Mouse (Mus musculus): ENCODE measurements around the gene Fgd3. TPM values are rescaled to one million over a fixed set of nuclear protein-coding genes. Genes with fewer than 3 reads are reported as not detected.

Fgd3 gene
- polyA plus RNA-seq, 1 experiment from 2014 or later = 1.7 TPM

DNA sequence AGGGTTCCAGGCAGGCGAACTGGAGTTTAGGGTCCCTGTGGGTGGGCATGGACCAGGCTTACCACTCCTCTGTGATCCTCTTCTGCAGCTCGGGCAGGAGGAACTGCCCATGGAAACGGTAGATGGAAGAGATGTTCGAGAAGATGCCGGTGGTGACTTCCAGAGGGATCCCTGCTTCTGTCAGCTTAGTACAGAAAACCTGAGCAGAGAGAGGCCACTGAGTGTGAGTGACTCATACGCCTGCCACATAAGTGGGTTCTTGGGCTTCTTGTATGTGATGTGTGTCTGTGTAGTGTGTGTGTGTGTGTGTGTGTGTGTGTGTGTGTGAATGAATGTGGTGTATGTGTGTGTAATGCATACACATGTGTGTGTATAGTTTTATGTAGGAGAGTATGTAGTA lies 32.9 kb downstream of the Fgd3 start:
- Histone ChIP-seq H3K4me1 (replicated peaks; ENCODE audit: control insufficient read depth, insufficient read depth, low read length) (no peaks in the 10 kb centered on the region), H3K9ac (ENCODE audit: low read length) (no peak overlapping the region), H3K36me3 (ENCODE audit: control insufficient read depth, insufficient read depth, low read length) (no peaks in the 10 kb centered on the region), H3K27me3 (ENCODE audit: control insufficient read depth, insufficient read depth, low read length) (no peaks in the 10 kb centered on the region), H3K27ac (ENCODE audit: low read depth, low read length) (no peak overlapping the region), H3K4me2 (ENCODE audit: low read depth, low read length, severe bottlenecking) (no peak overlapping the region), H3K9me3 (ENCODE audit: control insufficient read depth, low read length) (no peaks in the 10 kb centered on the region), H3K4me3 (ENCODE audit: low read depth, low read length) (no peak overlapping the region)
- no peak for DNase-seq (ENCODE audit: low spot score)
- WGBS = 92% methylated on average over 6 of the region's 6 CpGs
- no peak for ATAC-seq (replicated peaks; ENCODE audit: low FRiP score)

DNA sequence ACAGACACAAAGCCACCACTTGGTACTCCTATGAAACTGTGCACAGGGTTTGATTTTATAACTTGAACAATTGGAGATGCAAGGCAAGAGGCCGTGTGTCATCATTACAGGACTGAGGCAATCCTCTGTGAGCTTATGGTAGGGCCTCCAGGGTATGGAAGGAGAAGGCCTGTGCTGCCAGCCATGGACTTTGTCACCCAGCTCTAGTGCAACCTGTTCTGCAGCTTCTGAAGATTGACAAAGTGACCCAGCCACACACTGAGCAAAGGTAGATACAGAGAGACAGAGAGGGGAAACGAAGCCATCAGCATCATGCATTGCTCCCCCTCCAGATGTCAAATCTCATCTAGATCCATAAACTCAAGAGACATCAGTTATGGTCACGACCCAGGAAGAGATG lies 33.4 kb downstream of the Fgd3 start:
- no peaks in the 10 kb centered on the region for H3K4me1 ChIP-seq (replicated peaks; ENCODE audit: control insufficient read depth, insufficient read depth, low read length)
- no peaks in the 10 kb centered on the region for H3K27me3 ChIP-seq (ENCODE audit: control insufficient read depth, insufficient read depth, low read length)
- no peak overlapping the region for H3K9ac ChIP-seq (ENCODE audit: low read length)
- no peak overlapping the region for H3K27ac ChIP-seq (ENCODE audit: low read depth, low read length)
- ATAC-seq (replicated peaks; ENCODE audit: low FRiP score) (no peak), DNase-seq (ENCODE audit: low spot score) (no peak)
- H3K4me2 ChIP-seq (ENCODE audit: low read depth, low read length, severe bottlenecking) = no peak overlapping the region
- no peaks in the 10 kb centered on the region for H3K9me3 ChIP-seq (ENCODE audit: control insufficient read depth, low read length)
- no peaks in the 10 kb centered on the region for H3K36me3 ChIP-seq (ENCODE audit: control insufficient read depth, insufficient read depth, low read length)
- no peak overlapping the region for H3K4me3 ChIP-seq (ENCODE audit: low read depth, low read length)
- 79% methylated on average over 3 of the region's 3 CpGs for WGBS

GRCm38 (mm10) chr13:49283686-49284085 lies 36.4 kb downstream of the Fgd3 start:
- WGBS = 83% methylated on average over 9 of the region's 9 CpGs
- Histone ChIP-seq H3K27ac (ENCODE audit: low read depth, low read length) (no peak overlapping the region), H3K36me3 (ENCODE audit: control insufficient read depth, insufficient read depth, low read length) (no peaks in the 10 kb centered on the region; the same call in 1 of the 2 replicates), H3K9me3 (ENCODE audit: control insufficient read depth, low read length) (peaks cover 4% of the 10 kb centered on the region), H3K4me2 (ENCODE audit: low read depth, low read length, severe bottlenecking) (no peak overlapping the region), H3K4me3 (ENCODE audit: low read depth, low read length) (no peak overlapping the region), H3K27me3 (ENCODE audit: control insufficient read depth, insufficient read depth, low read length) (no peaks in the 10 kb centered on the region), H3K9ac (ENCODE audit: low read length) (no peak overlapping the region), H3K4me1 (replicated peaks; ENCODE audit: control insufficient read depth, insufficient read depth, low read length) (no peaks in the 10 kb centered on the region)
- no peak for ATAC-seq (replicated peaks; ENCODE audit: low FRiP score)
- DNase-seq (ENCODE audit: low spot score) = no peak

DNA sequence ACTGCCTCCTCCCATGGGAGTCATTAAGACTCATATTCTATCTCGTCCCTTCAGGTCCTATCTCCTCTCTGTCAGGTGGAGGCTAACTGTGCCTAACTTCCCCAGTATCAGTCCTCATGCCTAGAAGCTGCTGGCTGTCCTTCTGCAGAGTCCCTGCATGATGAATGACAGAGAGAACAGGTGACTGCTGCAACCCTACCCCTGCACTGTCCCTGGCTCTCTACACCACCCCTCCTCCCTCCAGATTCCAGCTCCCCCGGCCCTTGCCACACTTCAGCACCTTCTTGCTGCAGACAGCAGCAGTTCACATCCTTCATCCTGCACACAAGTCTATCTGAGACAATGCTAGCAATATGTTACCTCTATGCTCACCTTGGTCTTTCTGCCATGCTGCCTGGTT lies 37.9 kb downstream of the Fgd3 start:
- Histone ChIP-seq H3K9ac (ENCODE audit: low read length) (no peak overlapping the region), H3K36me3 (ENCODE audit: control insufficient read depth, insufficient read depth, low read length) (no peaks in the 10 kb centered on the region; the same call in 1 of the 2 replicates), H3K4me1 (replicated peaks; ENCODE audit: control insufficient read depth, insufficient read depth, low read length) (no peaks in the 10 kb centered on the region), H3K27me3 (ENCODE audit: control insufficient read depth, insufficient read depth, low read length) (no peaks in the 10 kb centered on the region), H3K4me2 (ENCODE audit: low read depth, low read length, severe bottlenecking) (no peak overlapping the region), H3K4me3 (ENCODE audit: low read depth, low read length) (no peak overlapping the region), H3K27ac (ENCODE audit: low read depth, low read length) (no peak overlapping the region), H3K9me3 (ENCODE audit: control insufficient read depth, low read length) (peaks cover 4% of the 10 kb centered on the region)
- ATAC-seq (replicated peaks; ENCODE audit: low FRiP score) (no peak), DNase-seq (ENCODE audit: low spot score) (no peak)
- WGBS = 84% methylated on average over 2 of the region's 2 CpGs

- no peak overlapping the region for H3K27ac ChIP-seq (ENCODE audit: low read depth, low read length)
- no peak overlapping the region for H3K4me2 ChIP-seq (ENCODE audit: low read depth, low read length, severe bottlenecking)
- H3K9me3 ChIP-seq (ENCODE audit: control insufficient read depth, low read length) = no peaks in the 10 kb centered on the region
- H3K27me3 ChIP-seq (ENCODE audit: control insufficient read depth, insufficient read depth, low read length) = no peaks in the 10 kb centered on the region
- ATAC-seq (replicated peaks; ENCODE audit: low FRiP score) (no peak), DNase-seq (ENCODE audit: low spot score) (no peak)
- no peaks in the 10 kb centered on the region for H3K4me1 ChIP-seq (replicated peaks; ENCODE audit: control insufficient read depth, insufficient read depth, low read length)
- H3K36me3 ChIP-seq (ENCODE audit: control insufficient read depth, insufficient read depth, low read length) = no peaks in the 10 kb centered on the region
- H3K9ac ChIP-seq (ENCODE audit: low read length) = no peak overlapping the region
- 68% methylated on average over 5 of the region's 5 CpGs for WGBS
- H3K4me3 ChIP-seq (ENCODE audit: low read depth, low read length) = no peak overlapping the region
Measured at GRCm38 (mm10) chr13:49271831-49272765, 48.0 kb downstream of the Fgd3 start.

DNA sequence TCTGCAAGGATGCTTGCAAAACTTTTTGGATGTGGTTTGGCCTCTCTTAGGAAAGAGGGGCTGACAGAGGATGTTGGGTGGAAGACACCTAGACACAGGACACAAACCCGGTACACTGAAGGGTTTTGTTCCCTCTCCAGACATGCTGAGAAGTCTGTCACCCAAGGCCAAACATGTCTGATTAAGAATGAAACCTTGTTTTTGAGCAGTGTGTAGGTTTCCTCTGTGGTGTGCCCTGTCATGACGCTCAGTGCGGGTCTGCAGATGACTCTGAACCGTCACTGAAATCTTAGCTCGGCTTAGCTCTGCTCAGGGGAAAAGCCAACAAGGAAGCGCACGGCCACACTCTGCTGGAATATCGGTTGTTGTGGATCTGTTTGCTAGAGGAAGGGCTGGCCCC lies 49.6 kb downstream of the Fgd3 start:
- no peak for DNase-seq (ENCODE audit: low spot score)
- H3K9me3 ChIP-seq (ENCODE audit: control insufficient read depth, low read length) = no peaks in the 10 kb centered on the region
- ATAC-seq (replicated peaks; ENCODE audit: low FRiP score) = no peak
- WGBS = 90% methylated on average over 8 of the region's 8 CpGs
- no peak overlapping the region for H3K9ac ChIP-seq (ENCODE audit: low read length)
- H3K27me3 ChIP-seq (ENCODE audit: control insufficient read depth, insufficient read depth, low read length) = no peaks in the 10 kb centered on the region
- no peak overlapping the region for H3K4me2 ChIP-seq (ENCODE audit: low read depth, low read length, severe bottlenecking)
- no peaks in the 10 kb centered on the region for H3K36me3 ChIP-seq (ENCODE audit: control insufficient read depth, insufficient read depth, low read length)
- no peak overlapping the region for H3K4me3 ChIP-seq (ENCODE audit: low read depth, low read length)
- H3K4me1 ChIP-seq (replicated peaks; ENCODE audit: control insufficient read depth, insufficient read depth, low read length) = no peaks in the 10 kb centered on the region
- no peak overlapping the region for H3K27ac ChIP-seq (ENCODE audit: low read depth, low read length)

GRCm38 (mm10) chr13:49267645-49268044 lies 52.5 kb downstream of the Fgd3 start:
- no peaks in the 10 kb centered on the region for H3K36me3 ChIP-seq (ENCODE audit: control insufficient read depth, insufficient read depth, low read length)
- no peak overlapping the region for H3K4me2 ChIP-seq (ENCODE audit: low read depth, low read length, severe bottlenecking)
- no peaks in the 10 kb centered on the region for H3K27me3 ChIP-seq (ENCODE audit: control insufficient read depth, insufficient read depth, low read length)
- 81% methylated on average over 2 of the region's 2 CpGs for WGBS
- no peaks in the 10 kb centered on the region for H3K9me3 ChIP-seq (ENCODE audit: control insufficient read depth, low read length)
- H3K4me1 ChIP-seq (replicated peaks; ENCODE audit: control insufficient read depth, insufficient read depth, low read length) = no peaks in the 10 kb centered on the region
- ATAC-seq (replicated peaks; ENCODE audit: low FRiP score) (no peak), DNase-seq (ENCODE audit: low spot score) (no peak)
- H3K4me3 ChIP-seq (ENCODE audit: low read depth, low read length) = no peak overlapping the region
- no peak overlapping the region for H3K27ac ChIP-seq (ENCODE audit: low read depth, low read length)
- H3K9ac ChIP-seq (ENCODE audit: low read length) = no peak overlapping the region

- Histone ChIP-seq H3K4me1 (replicated peaks; ENCODE audit: control insufficient read depth, insufficient read depth, low read length) (no peaks in the 10 kb centered on the region), H3K9ac (ENCODE audit: low read length) (no peak overlapping the region), H3K9me3 (ENCODE audit: control insufficient read depth, low read length) (no peaks in the 10 kb centered on the region), H3K36me3 (ENCODE audit: control insufficient read depth, insufficient read depth, low read length) (no peaks in the 10 kb centered on the region), H3K27ac (ENCODE audit: low read depth, low read length) (no peak overlapping the region), H3K27me3 (ENCODE audit: control insufficient read depth, insufficient read depth, low read length) (no peaks in the 10 kb centered on the region), H3K4me3 (ENCODE audit: low read depth, low read length) (no peak overlapping the region), H3K4me2 (ENCODE audit: low read depth, low read length, severe bottlenecking) (no peak overlapping the region)
- ATAC-seq (replicated peaks; ENCODE audit: low FRiP score) = no peak
- no peak for DNase-seq (ENCODE audit: low spot score)
- WGBS = 87% methylated on average over 15 of the region's 15 CpGs
Measured at GRCm38 (mm10) chr13:49260036-49260722, 59.9 kb downstream of the Fgd3 start.

All from forebrain, embryonic 11.5 days (tissue).